Mouse (Mus musculus) neutrophil, adult 65 days (primary cell): Measurements from ENCODE around the gene Zscan18. TPM values are rescaled to one million over a fixed set of nuclear protein-coding genes. Genes with fewer than 3 reads are reported as not detected.

Experiments
- total RNA-seq: library from RNA; stranded (reverse); gene quantifications from 2 replicates; pipeline ENCODE4 v1.2.4, GENCODE M21; 2023

The Zscan18 gene
- total RNA-seq: 3.3 and 4.4 TPM in 2 replicates

DNA sequence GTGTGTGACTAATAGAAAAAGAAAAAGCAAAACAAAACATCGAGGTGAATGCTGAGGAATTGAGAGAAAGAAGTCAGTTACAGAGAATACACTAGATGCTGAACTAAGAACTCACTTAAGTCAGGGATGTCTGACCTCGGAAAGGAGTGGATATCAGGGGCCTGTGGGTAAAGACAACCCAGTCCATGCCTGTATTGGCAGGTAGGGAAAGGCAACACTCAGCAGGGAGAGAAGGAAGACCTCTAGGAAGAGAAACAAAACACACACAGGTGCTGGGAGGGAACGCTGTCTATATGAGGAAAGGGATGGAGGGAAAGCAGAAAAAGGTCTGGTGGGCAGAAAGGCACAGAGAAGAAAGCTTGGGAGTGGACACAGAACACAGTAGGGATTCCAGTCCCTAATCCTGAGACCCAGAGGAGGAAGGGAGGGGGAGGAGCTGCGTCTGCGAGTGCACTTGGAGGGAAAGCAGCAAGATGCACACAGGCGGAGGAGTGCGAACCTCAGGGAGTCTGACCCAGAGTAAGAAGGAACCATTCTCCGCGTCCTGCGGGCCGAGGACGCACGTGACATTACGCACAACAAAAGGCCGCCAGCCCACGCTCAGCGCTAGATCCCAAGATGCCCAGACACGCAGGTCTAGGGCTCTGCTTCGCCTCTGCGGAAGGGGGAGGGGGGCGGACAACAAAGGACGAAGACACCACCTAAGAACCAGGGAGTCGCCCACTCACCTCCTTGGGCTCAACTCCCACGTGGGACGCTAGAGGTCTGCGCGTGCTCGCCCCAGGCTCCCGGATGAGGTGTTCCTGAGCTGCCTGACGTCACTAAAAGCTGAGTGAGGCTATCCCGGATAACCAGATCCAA lies at the start of gene Zscan18:
TSS of gene Zscan18 (minus strand) at position 770 of the 861 bp plus-strand sequence.

DNA sequence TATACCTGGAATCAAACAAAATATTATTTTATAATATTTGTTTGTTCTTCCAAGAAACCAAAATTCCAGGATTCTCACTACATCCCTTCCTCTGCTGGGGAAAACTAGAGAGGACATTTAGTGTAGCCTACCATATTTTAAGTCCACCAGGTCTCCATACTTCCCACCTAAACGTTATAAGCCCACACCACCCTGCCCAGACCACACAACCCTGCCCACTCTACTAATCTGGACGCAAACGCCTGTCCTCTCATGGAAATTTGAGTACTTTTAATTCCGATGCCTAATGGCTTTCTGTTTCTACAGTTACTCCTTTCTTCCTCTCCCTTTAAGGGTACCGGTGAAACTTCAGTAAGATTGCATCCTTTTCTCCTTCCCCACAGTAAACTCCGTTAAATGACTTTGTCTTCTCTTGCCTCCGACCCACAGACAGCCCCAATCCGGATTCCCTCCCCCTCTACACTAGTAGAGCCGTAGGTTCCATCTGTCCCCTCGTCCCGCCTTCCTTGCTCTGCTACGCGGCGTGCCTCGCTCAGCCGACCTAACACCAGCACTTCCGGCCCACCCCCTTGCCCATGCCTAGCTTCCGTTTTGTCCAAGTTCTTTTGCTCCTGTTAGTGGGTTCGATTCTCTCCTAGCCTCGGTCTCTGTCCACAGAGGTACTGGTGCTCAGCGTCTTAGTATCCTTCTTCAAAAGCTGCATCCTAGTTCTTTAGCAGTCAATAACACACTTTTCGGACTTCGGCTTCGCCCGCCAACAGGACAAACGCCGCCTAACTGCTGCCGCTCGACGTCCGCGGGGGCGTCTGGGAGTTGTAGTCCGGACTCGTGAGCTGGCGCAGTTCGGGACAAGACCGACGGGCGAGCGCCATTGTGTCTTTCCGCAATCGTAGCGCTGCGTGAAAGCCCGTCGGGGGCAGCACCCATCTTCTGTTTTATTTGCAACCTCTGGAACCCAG lies 31.0 kb upstream of the Zscan18 start, which contains the start of gene Zfp110:
TSS of gene Zfp110 (plus strand) at position 600 of the 959 bp plus-strand sequence.

DNA sequence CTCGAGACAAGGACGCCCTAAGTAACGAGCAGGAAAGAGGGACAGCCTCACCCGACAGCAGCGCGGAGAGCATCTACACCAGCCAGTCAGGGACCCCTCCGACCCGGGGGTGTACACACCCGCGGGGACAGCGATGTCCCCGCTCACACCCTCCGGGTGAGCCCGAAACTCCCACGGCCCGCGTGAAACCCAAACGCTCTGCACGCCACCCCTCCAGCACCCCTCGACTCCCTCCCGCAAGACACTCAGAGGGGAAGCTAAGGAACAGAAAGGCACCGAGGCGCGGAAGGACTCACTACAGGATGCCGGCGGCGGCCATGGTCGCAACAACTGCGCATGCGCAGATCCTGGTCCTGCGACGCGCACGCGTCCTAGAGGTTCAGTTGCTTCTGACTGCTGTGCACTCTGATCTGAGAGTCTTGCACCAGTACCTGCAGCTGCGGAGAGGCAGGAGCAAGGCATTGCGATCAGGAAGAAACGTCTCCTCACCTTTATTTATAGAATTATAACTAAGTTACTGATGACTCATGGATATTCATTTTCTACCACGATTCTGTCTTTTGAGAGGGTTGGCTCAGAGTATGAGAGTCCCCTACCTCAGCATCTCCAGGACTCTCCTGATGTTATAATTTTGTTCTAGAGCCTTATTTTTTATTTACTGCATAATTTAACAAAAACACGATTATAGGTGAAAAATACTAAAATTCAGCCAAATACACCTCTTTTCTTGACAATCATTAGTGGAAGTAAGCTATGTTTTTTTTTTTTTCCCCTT lies 15.3 kb upstream of the Zscan18 start, which contains the start of gene Zfp329:
TSS of gene Zfp329 (minus strand) at position 338 of the 775 bp plus-strand sequence.

DNA sequence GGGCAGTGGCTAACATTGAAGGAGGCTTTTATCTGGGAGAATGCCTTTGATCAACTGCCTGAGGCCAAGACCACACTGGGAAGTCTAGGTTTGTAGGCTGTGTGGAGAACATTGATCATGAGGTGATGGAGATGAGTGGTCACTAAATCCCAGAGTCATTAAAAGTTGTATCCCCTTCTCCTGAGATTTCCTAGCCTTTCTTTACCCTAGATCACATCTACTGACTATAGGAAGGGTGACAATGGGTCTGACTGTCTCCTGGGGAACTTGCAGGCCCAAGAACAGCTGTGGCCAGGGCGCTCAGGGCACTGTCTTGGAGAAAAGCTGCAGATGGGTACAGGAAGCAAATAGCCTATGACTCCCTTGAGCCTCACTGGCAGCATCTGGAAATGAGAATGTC lies 68.5 kb downstream of the Zscan18 start, which contains the start of gene Vmn2r56:
TSS of gene Vmn2r56 (minus strand) at position 101 of the 400 bp plus-strand sequence.

Other genes starting within 250 kb of the Zscan18 start
- gene Vmn2r53, start 194.8 kb downstream of the Zscan18 start, total RNA-seq: 0.06 TPM in 1 of 2 replicates, not detected in the other
- not detected in 2 replicates for gene Vmn2r54, start 163.3 kb downstream of the Zscan18 start, total RNA-seq
- not detected in 2 replicates for gene Vmn2r55, start 118.6 kb downstream of the Zscan18 start, total RNA-seq
- gene Vmn2r56, start 68.6 kb downstream of the Zscan18 start, total RNA-seq: not detected in 2 replicates
- 1.8 and 2.1 TPM in 2 replicates for gene Zfp329, start 15.2 kb upstream of the Zscan18 start, total RNA-seq
- gene Zfp110, start 31.1 kb upstream of the Zscan18 start, total RNA-seq: 32.5 and 41.6 TPM in 2 replicates
- gene Zfp128, start 77.5 kb upstream of the Zscan18 start, total RNA-seq: 0.45 and 1.1 TPM in 2 replicates
- gene Zscan22, start 94.2 kb upstream of the Zscan18 start, total RNA-seq: 2.9 and 3.7 TPM in 2 replicates
- gene Rps5, start 118.7 kb upstream of the Zscan18 start, total RNA-seq: 543 and 561 TPM in 2 replicates
- gene Rnf225, start 123.8 kb upstream of the Zscan18 start, total RNA-seq: 0.27 TPM in 1 of 2 replicates, not detected in the other
- gene Zfp324, start 162.2 kb upstream of the Zscan18 start, total RNA-seq: 1.2 and 2.7 TPM in 2 replicates
- 0.88 and 1.3 TPM in 2 replicates for gene Zfp446, start 174.2 kb upstream of the Zscan18 start, total RNA-seq
- not detected in 2 replicates for gene Slc27a5, start 194.6 kb upstream of the Zscan18 start, total RNA-seq
- 109 and 164 TPM in 2 replicates for gene Trim28, start 195.5 kb upstream of the Zscan18 start, total RNA-seq
- 8.1 and 11.8 TPM in 2 replicates for gene Zbtb45, start 206.4 kb upstream of the Zscan18 start, total RNA-seq
- 143 and 163 TPM in 2 replicates for gene Chmp2a, start 231.2 kb upstream of the Zscan18 start, total RNA-seq
- gene Ube2m, start 234.6 kb upstream of the Zscan18 start, total RNA-seq: 67.7 and 84.0 TPM in 2 replicates